Mouse (Mus musculus) kidney, postnatal 10 days (tissue): ENCODE measurements at regions not wholly inside any gene's neighbourhood (a gene's known extent, or its start where the extent isn't known, plus 50 kb on each side); places are given as distances from the start of the nearest gene placed in this dataset.
"Not testable (repeated sequence)": the region's sequence is repeated elsewhere in the genome, so short reads cannot be mapped to it uniquely, and the experiment has no call there.

Experiments
- DNase-seq: peaks from one replicate; pipeline ENCODE4 v3.0.0; 2021; ENCODE audit warnings: mixed read lengths

GRCm38 (mm10) chr10:70866737-70867136, 211.0 kb upstream of the Phyhipl start:
- no peak for DNase-seq

DNA sequence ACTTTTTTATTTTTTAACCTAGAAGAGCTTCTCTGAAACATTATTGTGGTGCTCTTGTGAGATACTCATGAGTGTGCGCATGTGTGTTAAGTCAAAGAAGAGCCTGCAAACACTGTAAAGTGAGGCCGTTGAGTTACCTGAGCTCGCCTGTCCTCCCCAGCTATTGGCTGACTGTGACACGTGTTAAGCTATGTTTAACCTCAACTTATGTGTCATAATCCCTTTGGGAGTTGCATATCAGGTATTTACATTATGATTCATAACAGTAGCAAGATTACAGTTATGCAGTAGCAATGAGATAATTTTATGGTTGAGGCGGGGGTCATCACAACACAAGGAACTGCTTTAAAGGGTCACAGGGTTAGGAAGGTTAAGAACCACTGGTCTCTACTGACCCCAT, 208.9 kb upstream of the Phyhipl start:
- no peak for DNase-seq

DNA sequence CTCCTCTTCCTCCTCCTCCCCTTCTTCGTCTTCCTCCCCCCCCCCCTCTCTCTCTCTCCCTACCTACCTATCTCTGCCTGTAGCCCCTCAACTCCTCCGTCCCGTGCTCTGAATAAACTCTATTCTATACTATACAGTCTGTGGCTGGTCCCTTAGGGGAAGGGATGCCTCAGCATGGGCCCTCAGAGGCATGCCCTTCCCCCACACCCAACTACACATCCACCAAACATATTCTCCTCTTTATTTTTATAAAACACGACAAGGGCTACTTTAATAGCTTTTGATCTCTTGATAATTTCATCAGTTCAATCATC, 206.2 kb upstream of the Phyhipl start:
- no peak for DNase-seq

DNA sequence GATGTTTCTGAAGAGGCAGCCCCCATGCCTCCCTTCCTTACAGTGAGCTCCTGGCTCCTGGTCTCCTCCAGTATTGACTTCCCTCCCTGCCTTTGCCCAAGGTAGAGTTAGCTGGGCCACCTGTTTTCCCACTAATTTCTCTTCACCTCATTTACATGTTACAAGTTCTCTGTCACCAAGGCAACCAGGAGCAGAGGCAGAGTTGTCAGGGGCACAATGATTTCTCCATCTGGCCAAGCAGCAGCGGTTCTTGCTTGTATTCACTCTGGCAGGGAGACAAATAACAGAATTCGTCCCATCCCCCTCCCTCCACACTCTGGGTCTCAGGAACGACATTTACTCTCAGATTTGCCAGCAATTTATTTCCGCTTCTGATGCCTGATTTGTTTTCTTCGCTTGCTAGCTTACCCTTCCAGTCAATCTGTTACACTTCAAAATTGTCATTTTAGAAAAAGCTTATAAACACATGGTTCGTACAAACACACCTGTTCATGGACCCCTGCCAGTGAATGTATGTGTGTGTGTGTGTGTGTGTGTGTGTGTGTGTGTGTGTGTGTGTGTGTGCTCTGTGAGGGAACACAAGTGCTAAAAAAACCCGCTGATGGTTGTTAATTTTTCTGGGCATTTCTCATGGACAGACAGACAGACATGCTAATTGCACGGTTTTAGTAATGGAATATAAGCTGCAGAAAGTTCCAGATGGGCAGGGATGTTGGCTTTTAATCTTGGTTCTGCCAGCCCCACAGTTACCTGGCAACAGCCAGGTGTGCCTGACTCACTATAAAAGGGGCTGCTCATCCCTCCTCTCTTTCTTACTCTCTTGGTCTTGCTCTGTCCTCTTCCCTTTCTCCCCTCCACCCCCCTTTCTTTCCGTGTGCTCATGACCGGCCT, 205.6 kb upstream of the Phyhipl start:
- DNase-seq, result no peak

DNA sequence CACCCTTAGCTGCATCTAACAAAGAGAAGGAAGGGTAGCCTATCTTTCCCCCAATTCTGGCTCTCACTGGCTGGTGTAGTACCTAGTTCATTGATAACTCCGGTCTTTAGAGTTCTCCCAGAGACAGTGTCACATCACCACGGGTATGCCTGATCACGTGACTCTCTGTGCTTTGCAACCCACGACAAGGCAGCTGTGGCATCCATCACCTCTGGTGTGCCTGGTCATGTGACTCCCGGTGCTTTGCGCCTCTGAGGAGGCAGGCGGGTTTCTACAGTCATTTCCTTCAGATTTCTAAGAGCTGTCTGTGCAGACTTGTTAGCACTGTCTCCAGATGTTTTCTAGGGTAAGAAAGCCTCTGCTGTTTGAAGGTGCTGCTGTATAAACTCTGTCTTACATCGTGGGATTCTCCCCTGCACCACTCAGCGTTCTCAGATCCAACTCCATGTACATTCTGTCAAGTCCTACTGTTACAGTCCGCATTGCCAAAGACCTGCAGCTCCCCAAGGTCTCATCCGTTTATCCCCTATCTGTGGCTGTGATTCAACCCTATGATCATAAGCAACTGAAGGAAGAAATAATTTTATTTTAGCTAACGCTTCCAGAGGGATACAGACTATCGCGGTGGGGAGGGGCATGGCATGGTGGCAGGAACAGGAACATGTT, 201.5 kb upstream of the Phyhipl start:
- DNase-seq, result no peak

- no peak for DNase-seq
These were observed 200.2 kb upstream of the Phyhipl start for GRCm38 (mm10) chr10:70855948-70856347.

DNA sequence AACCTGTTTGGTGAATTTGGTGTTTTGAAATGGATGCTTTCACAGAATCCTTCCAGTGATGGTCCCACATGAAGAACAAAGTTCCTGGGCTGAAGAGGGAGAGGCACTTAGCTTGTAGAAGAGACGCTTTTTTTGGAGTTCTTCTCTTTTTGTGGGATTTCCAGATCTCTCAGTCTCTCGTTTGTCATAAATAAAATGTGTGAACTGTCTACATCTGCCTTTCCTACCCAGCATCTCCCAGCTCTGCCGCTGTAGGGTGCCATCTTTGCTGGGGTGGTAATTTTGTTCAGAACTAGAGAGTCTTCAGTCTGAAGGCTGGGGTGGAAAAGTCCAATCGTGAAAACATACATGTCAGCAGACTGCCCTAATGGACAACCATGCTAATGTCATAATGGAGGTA, 197.8 kb upstream of the Phyhipl start:
- DNase-seq, result no peak

DNA sequence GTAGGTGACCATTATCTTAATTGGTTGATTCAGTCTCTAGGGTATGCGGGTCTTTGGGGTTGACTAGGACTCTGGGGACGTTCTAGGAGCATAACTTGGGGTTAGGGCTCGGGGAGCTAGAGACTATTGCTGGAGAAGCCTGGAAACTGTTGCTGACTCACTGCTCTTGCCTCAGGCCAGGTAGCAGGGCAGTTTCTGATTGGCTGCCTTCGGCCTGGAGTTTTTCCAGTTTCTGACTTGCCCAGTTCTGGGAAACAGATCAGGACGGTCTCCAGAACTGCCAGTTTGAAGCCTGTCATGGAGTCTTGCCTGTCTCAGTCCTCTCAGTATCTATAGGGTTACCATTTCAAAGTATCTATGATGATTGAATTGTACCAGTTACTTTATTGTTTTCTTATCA, 192.4 kb upstream of the Phyhipl start:
- DNase-seq, result no peak

- no peak for DNase-seq
These were observed 191.6 kb upstream of the Phyhipl start for GRCm38 (mm10) chr10:70847341-70847882.

DNA sequence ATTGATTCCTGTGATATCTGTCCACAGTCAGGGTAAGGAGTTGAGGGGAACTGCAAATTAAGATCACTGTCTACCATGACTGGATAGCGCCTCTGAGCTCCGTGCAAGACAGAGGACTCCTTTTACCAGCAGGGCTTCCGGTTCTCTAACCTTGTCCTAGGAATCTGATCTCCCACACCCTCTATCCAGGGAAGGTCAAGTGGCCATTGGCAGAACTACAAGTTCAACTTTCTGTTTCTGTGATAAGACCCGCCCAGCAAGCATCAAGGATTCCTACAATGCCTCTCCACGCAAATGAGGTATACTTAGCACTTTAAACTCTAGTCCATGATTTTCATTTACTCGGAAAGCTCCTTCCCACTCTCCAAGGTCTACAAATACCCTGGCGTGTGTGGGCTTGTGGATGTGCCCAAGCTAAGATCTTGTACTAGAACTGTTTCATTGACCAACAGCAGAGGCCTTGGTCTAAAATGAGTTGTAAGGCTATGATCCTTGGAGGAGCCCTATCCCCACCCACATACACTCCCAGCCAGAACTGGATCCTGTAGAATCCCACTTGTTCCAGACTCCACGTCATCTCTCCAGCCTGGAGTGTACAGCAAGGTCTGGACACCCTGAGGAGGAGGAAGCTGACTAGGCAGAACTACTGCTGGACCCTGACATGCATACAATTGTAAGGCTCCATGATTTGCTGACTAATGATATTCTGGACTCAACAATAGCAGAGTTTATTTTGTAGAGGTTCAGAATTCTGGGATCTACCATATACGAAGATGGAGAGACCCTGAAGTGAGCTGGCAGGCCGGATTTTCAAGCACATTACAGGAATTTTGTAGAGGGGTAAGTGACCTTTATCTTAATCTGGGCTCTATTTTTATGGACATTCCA, 190.8 kb upstream of the Phyhipl start:
- no peak for DNase-seq

GRCm38 (mm10) chr10:70843848-70844247, 188.1 kb upstream of the Phyhipl start:
- DNase-seq, result no peak

DNA sequence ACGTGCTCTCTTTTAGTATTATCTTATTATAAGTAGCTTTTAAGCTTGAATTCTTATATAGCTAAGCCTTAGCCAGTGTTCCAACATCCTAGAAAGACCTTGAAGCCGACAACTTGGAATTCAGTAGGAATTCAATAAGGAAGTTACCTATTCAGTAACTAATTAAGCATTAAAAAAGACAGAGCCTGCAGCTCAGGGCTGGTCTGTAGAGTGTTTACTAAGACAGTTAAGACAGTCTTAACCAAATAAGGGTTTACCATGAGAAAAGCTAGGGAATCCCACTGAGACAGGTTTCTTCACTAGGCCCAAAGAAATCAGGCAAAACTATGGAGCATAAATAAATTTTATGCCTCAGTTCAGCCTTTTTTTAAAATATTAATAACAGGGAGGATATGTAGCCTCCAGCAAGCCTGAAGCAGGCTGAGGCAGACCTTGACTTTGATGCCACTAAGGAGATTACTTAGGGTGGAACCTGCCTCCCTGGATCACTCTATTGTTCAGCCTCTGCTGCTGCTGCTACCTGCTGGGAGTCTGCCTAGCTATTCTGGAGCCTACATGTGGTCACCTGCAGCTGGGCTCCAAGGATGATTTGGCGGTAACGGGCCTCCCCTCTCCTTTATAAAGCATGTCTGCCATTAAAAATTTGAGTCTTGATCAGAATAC, 186.5 kb upstream of the Phyhipl start:
- DNase-seq, result no peak

DNA sequence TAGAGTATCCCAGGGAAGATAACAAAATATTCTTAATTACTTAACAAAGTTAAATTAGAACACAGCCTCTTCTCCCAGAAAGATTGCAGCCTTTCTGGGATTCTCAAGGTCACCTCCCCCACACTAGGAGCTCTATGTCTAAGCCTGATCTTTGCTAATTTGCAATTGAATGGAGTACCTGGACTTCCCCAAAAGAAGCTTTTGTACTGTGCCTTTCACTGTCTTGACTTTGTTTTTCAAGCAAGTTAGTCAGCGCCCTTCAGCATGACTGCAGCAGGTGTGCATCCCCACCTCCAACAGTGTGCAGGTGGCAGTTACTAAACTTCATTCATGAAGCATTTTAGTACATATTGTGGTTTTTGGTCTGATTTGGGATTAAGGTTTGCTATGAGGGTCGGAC, 185.4 kb upstream of the Phyhipl start:
- DNase-seq, result not testable (repeated sequence)

DNA sequence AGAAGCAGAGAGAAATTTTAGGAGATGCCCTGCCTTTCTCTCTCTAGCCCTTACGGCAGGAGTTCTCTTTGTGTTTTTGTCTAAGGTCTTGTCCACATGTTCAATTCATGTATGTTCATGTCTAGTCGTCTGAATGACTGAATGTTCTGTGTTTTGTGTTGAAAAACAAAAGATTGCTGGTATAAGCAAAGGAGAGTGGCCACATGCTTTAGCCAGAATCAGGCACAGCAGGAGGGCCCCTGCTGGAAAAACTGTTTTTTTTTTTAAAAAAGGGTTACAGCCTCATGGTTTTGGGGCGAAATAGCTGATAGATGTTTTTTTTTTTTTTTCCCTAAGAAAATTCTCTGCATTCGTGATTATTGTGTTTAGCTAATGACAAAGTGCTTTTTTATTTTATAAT, 182.4 kb upstream of the Phyhipl start:
- no peak for DNase-seq

DNA sequence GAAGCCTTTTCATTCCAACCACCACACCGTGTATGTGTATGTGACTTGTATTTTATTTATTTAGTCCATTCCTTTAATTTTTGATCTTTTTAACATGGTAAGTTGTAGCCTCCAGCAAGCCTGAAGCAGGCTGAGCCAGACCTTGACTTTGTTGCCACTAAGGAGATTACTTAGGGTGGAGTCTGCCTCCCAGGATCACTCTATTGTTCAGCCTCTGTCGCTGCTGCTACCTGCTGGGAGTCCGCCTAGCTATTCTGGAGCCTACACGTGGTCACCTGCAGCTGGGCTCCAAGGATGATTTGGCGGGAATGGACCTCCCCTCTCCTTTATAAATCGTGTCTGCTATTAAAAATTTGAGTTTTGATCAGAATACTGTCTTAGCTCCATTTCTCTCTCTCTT, 181.6 kb upstream of the Phyhipl start:
- DNase-seq, result no peak

GRCm38 (mm10) chr10:70832616-70833015, 176.9 kb upstream of the Phyhipl start:
- no peak for DNase-seq

- no peak for DNase-seq
These were observed 172.5 kb upstream of the Phyhipl start for GRCm38 (mm10) chr10:70828217-70828616.

DNA sequence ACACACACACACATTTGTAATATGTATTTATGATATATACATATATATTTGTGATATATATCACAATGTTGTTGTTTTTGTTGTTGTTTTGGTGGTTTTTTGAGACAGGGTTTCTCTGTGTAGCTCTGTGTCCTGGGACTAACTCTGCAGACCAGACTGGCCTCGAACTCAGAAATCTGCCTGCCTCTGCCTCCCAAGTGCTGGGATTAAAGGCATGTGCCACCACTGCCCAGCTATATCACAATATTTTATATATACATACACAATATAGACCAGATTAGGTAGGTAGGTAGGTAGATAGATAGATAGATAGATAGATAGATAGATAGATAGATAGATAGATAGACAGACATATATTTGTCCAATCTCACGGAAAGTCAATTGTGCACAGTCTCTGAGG, 171.8 kb upstream of the Phyhipl start:
- DNase-seq, result not testable (repeated sequence)

- DNase-seq, result no peak
These were observed 170.9 kb upstream of the Phyhipl start for GRCm38 (mm10) chr10:70826706-70827105.

GRCm38 (mm10) chr10:70825451-70825850, 169.7 kb upstream of the Phyhipl start:
- DNase-seq, result no peak

- DNase-seq, result no peak
These were observed 168.7 kb upstream of the Phyhipl start for GRCm38 (mm10) chr10:70824461-70824860.

DNA sequence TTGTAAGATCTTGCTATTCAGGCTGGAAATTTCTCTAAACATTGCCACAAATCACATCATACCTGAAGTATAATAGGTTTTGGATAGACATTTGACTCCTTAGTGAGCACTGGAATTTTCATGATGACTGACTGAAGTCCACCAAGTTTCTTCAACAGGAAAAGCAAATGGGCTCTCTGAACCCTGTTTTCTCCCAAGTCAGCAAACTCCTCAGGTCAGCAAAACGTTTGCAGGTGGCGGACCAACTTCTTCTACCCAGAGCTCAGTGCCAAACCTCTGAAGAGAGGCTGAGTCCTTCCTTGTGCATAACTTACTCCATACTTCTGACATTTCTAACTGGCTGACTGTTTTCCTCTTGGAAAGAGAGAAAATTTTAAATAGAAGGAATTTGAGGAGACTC, 164.2 kb upstream of the Phyhipl start:
- no peak for DNase-seq
